Mouse (Mus musculus): ENCODE measurements around the gene Rtn1. TPM values are rescaled to one million over a fixed set of nuclear protein-coding genes. Genes with fewer than 3 reads are reported as not detected.

The Rtn1 gene
- polyA plus RNA-seq, 1 experiment from 2014 or later = 12.8 TPM

DNA sequence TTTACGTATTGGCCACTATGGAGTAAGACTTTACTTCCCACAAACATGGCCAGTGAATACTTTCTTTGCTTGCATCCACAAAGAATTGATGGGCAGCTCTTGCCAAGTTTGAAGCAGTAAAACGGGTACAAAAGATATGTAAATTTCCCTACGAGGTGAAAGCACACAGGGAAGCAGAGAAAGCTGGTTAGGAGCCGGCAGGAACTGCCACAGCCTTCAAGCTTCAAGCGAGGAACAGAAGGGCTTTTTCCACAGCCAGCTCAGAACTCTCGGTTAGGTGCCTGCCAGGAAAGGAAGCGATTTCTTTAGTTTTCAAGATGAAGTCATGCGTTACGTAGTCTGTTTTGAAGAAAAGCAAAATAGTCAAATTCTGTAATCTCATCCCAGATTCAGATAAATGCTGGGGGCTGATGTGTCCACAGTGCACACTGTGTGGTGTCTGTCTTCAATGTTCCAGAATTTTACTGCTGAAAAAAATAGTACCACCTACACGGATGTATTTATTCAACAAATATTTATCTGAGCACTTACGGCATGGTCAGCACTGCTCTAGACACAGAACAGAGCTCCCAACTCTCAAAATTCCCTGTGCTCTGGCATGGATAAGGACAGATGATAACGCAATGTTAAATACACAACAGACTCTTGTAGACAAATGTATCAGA is 169.5 kb downstream of the Rtn1 start:
- no peak for ATAC-seq (ENCODE audit: insufficient number of reproducible peaks, insufficient read depth, low FRiP score, low TSS enrichment, low read depth)
- Histone ChIP-seq H3K4me1 (replicated peaks) (no peaks in the 10 kb centered on the region), H3K36me3 (no peaks in the 10 kb centered on the region), H3K27me3 (peaks cover 37% of the 10 kb centered on the region), H3K9ac (replicated peaks) (no peak overlapping the region), H3K27ac (no peak overlapping the region), H3K4me3 (replicated peaks) (no peak overlapping the region), H3K9me3 (no peaks in the 10 kb centered on the region), H3K4me2 (no peak overlapping the region)
- WGBS = 65% methylated on average over 12 of the region's 12 CpGs

DNA sequence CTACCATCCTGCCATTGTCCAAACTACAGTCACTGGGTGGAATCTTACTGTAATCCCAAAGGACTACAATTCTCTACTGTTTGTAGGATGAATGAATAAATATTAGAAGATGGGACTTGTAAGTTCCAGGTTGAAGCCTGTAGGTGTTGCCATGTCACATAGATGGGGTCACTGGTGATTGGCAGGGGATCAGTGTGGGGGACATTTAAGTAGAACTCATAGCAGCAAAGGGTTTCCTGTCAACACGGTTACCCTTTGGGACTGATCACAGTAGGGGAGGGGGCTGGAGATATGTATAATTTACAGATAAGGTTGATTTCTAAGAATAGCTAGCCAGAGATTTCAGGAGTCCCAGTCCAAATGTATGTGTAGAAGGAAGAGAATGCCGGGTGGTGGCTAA is 171.6 kb downstream of the Rtn1 start:
- ATAC-seq (ENCODE audit: insufficient number of reproducible peaks, insufficient read depth, low FRiP score, low TSS enrichment, low read depth) = no peak
- no peak overlapping the region; the same call in 1 of the 2 replicates for H3K4me3 ChIP-seq (replicated peaks)

DNA sequence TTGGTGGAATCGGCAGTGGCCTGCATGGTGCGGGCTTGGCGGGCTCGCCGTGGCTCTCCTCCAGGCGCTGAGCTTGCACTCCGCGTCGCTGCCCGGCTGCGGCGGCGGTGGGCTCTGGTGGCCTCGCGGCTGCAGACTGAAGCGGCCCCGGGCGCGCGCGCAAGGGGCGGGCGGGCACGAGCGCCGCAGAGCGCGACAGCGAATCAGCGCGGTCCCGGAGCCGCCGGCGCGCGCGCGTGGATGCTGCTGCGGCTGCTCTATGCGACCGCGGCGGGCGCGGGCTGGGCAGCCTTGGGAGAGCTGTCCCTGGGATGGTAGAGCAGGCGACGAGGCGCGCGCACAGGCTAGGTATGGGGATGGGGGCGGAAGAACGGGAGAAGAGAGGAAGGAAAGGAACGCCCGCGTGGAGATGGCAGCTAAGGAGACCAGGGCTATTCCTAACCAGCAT is 172.3 kb downstream of the Rtn1 start:
- peak overlapping the region; percentile 49 for H3K4me3 ChIP-seq (replicated peaks)
- H3K4me1 ChIP-seq (replicated peaks) = no peaks in the 10 kb centered on the region
- H3K27ac ChIP-seq = no peak overlapping the region
- peak; percentile 92 for ATAC-seq (ENCODE audit: insufficient number of reproducible peaks, insufficient read depth, low FRiP score, low TSS enrichment, low read depth)
- H3K4me2 ChIP-seq = peak overlapping the region; percentile 81
- H3K27me3 ChIP-seq = peaks cover 41% of the 10 kb centered on the region
- no peaks in the 10 kb centered on the region for H3K36me3 ChIP-seq
- H3K9me3 ChIP-seq = no peaks in the 10 kb centered on the region
- H3K9ac ChIP-seq (replicated peaks) = peak overlapping the region; percentile 55
- under 1% methylated on average over 56 of the region's 56 CpGs for WGBS

More for the DNA sequence above, 171.6 kb downstream of the Rtn1 start:
- Histone ChIP-seq H3K9ac (replicated peaks) (no peak overlapping the region), H3K4me2 (peak overlapping the region; percentile 81), H3K9me3 (no peaks in the 10 kb centered on the region), H3K4me1 (replicated peaks) (no peaks in the 10 kb centered on the region), H3K36me3 (no peaks in the 10 kb centered on the region), H3K27ac (no peak overlapping the region), H3K27me3 (peaks cover 41% of the 10 kb centered on the region)
- 84% methylated on average over 2 of the region's 2 CpGs for WGBS

DNA sequence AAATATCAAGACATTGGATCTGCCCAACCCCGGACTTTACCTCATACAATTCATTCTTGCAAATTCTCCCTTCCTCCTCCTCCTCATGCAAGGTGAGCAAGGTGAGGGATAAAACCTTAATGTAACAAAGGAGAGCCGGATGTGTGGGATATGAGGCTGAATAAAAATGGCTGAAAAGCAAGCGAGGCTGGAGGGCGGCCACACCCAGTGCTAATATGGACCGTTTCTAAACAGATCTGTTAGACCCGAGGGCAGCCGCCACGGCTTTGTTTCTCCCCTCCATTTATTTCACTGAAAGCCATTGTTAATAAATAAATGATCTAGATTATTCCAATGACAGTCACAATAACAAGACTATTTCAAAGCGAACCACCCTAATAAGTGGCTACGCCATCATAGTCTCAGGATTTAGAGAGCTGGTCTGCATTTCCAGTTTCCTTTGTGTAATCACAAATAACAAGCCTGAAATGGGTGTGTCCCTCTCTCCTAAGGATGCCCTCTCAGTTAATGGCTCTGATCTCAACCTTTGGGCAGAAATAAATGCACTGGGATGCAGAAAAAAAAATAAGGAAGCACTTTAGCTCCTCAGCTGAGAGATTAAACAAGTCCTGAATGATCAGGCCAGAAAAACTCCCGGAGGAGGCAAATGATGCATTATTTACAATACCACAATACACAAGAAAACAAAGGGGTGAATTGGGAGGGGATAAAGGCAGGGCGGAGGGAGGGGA is 173.1 kb downstream of the Rtn1 start:
- H3K27ac ChIP-seq = no peak overlapping the region
- H3K9ac ChIP-seq (replicated peaks) = peak overlapping the region; percentile 55
- no peak for ATAC-seq (ENCODE audit: insufficient number of reproducible peaks, insufficient read depth, low FRiP score, low TSS enrichment, low read depth)
- no peaks in the 10 kb centered on the region for H3K9me3 ChIP-seq
- no peaks in the 10 kb centered on the region for H3K4me1 ChIP-seq (replicated peaks)
- H3K4me2 ChIP-seq = peak overlapping the region; percentile 81
- H3K4me3 ChIP-seq (replicated peaks) = peak overlapping the region; percentile 49
- H3K36me3 ChIP-seq = no peaks in the 10 kb centered on the region
- 57% methylated on average over 12 of the region's 12 CpGs for WGBS
- H3K27me3 ChIP-seq = peaks cover 41% of the 10 kb centered on the region

DNA sequence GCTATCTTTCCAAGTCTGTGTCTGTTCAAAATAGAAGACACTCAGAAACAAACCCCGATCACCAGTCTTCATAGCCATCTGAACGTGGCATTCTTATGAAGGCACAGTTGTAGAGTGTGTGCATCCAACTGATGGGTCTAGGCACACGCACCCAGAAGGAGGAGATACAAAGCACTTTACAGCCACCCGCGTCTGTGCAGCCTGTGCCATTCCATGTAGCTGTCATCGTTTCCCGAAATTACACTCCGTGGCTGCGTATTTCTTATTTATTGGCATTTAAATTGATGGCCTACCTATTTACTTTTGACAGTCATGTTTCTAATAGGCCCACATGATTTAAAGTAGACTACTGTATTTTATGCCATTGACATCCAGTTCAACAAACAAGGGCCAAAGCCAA is 173.9 kb downstream of the Rtn1 start:
- Histone ChIP-seq H3K36me3 (no peaks in the 10 kb centered on the region), H3K4me2 (no peak overlapping the region), H3K27me3 (peaks cover 41% of the 10 kb centered on the region), H3K27ac (no peak overlapping the region), H3K9me3 (no peaks in the 10 kb centered on the region), H3K4me1 (replicated peaks) (no peaks in the 10 kb centered on the region), H3K9ac (replicated peaks) (no peak overlapping the region), H3K4me3 (replicated peaks) (no peak overlapping the region)
- ATAC-seq (ENCODE audit: insufficient number of reproducible peaks, insufficient read depth, low FRiP score, low TSS enrichment, low read depth) = no peak
- 87% methylated on average over 9 of the region's 9 CpGs for WGBS

DNA sequence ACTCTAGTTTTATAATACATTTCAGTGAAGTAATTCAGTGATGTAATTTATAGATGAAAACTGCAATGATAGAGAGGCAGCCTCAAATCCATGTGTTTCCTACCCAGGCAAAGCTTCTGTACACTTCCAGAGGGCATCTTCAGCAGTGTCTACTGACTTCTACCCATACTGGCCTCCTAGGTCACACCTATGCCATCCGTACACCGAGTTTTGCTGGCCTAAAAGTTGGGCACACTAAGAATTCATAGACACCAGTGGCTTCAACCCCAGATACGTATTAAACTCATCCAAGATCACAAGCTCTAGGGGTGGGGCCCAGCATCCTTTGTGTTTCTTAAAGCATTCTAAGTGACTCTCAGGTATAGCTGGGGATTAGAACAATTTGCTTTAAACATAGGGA is 174.7 kb downstream of the Rtn1 start:
- Histone ChIP-seq H3K36me3 (no peaks in the 10 kb centered on the region), H3K4me1 (replicated peaks) (no peaks in the 10 kb centered on the region), H3K4me3 (replicated peaks) (no peak overlapping the region), H3K9ac (replicated peaks) (no peak overlapping the region), H3K9me3 (no peaks in the 10 kb centered on the region), H3K27ac (no peak overlapping the region), H3K27me3 (peaks cover 41% of the 10 kb centered on the region), H3K4me2 (no peak overlapping the region)
- ATAC-seq (ENCODE audit: insufficient number of reproducible peaks, insufficient read depth, low FRiP score, low TSS enrichment, low read depth) = no peak
- 87% methylated on average over 3 of the region's 3 CpGs for WGBS

DNA sequence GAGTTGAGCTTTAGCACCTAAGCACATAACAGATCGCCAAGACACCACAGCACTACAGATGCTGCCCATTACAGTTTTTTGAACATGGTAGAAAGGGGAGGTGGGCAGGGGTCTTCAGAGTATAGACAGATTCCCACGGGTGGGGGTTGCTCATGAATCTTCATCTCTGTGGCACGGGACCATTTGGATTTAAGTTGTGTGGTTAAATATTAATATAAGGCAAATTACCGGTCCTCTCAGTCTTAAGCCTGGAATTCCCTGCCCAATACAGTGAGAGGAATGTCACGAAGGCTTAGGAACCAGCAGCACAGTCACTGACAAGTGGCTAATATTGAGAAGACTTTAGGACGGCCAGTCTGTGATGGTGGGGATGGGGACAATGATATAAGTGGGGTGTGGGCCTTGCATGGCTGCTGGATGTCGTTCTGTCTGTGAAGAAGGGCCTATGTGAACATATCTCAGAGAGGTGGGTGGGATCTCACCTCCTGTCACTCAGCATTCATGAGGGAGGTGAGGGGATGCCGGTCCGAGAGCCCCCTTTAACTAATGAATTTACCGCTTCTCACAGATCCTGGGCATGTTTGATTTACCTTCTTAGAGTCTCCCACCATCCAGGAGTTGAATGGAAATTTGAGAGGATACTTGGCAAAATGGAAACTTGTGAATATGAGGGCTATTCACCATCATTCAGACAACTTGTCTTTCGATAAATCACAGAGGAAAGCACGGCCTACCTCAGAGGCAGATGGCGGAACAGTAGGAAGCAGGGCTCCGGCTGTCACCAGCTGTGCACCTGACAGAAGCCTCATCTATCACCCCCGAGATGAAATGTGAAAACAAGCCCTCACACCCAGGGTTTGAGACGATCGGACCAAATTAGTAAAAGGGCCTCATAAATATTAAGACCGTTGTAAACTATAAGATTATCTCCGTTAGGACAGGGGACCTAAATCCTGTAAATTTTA is 175.7 kb downstream of the Rtn1 start:
- no peak for ATAC-seq (ENCODE audit: insufficient number of reproducible peaks, insufficient read depth, low FRiP score, low TSS enrichment, low read depth)
- Histone ChIP-seq H3K4me3 (replicated peaks) (no peak overlapping the region), H3K4me1 (replicated peaks) (no peaks in the 10 kb centered on the region), H3K27me3 (peaks cover 32% of the 10 kb centered on the region), H3K27ac (no peak overlapping the region), H3K9ac (replicated peaks) (no peak overlapping the region), H3K9me3 (no peaks in the 10 kb centered on the region), H3K4me2 (no peak overlapping the region), H3K36me3 (no peaks in the 10 kb centered on the region)
- WGBS = 83% methylated on average over 19 of the region's 19 CpGs

DNA sequence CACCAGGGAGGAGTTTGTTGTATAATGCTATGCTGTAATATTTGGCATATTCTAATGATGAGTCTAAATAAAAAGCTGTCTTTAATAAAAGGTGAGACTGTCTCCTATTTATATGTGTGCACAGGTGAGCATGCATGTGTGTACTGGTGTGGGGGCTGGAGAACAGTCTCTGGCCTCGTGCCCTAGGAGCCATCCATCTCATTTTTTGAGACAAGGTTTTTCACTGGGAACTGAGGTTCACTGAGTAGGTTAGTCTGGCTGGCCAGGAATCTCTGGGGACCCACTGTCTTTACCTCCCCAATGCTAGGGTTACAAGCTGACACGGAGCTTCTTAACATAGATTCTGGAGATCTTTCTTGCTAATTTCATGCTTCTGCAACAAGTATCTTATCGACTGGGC is 176.7 kb downstream of the Rtn1 start:
- H3K9me3 ChIP-seq = no peaks in the 10 kb centered on the region
- H3K36me3 ChIP-seq = no peaks in the 10 kb centered on the region
- no peak overlapping the region for H3K4me3 ChIP-seq (replicated peaks)
- H3K4me2 ChIP-seq = no peak overlapping the region
- ATAC-seq (ENCODE audit: insufficient number of reproducible peaks, insufficient read depth, low FRiP score, low TSS enrichment, low read depth) = no peak
- no peak overlapping the region for H3K9ac ChIP-seq (replicated peaks)
- no peak overlapping the region for H3K27ac ChIP-seq
- no peaks in the 10 kb centered on the region for H3K4me1 ChIP-seq (replicated peaks)
- H3K27me3 ChIP-seq = peaks cover 22% of the 10 kb centered on the region
- WGBS = 81% methylated on average over 3 of the region's 3 CpGs

DNA sequence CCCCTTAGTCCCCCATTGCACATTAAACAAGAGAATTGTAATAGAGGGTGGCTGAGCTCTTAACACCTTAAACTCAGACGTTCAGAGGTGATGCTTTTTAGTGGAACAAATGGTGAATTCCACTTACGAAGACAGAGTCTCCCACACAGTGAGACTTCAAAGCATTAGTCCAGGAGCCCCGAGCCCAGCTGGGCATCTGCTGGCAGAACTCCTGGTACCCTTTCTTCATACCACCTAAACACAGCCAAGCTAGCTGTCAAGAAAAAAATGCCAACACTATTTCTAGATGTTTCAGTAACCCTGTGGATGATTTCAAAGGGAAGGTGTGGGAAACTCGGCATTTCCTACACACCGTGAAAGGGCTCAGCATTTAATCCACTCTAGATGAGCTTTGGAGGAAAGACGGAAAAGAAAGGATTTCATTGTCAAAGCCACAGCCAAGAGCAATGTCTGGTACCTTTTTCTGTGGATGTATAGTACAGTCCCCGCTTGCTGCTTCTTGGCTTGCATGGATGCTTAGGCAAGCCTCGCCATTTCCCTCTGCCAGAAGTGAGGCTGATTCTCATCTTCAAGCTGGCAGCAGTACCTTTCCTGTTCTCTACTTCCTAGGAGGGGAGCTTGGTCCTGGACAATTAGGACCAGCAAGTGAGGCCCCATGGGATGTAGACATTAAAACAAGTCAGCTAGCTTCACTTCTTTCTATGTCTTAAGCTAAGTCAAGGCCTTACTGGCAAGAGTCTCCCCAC is 179.2 kb downstream of the Rtn1 start:
- 68% methylated on average over 8 of the region's 8 CpGs for WGBS
- H3K27me3 ChIP-seq = peaks cover 3% of the 10 kb centered on the region; the same call in 1 of the 2 replicates
- H3K4me3 ChIP-seq (replicated peaks) = no peak overlapping the region
- no peaks in the 10 kb centered on the region for H3K4me1 ChIP-seq (replicated peaks)
- H3K27ac ChIP-seq = no peak overlapping the region
- no peak overlapping the region for H3K4me2 ChIP-seq
- no peak for ATAC-seq (ENCODE audit: insufficient number of reproducible peaks, insufficient read depth, low FRiP score, low TSS enrichment, low read depth)
- H3K9me3 ChIP-seq = no peaks in the 10 kb centered on the region
- H3K9ac ChIP-seq (replicated peaks) = no peak overlapping the region
- no peaks in the 10 kb centered on the region for H3K36me3 ChIP-seq

DNA sequence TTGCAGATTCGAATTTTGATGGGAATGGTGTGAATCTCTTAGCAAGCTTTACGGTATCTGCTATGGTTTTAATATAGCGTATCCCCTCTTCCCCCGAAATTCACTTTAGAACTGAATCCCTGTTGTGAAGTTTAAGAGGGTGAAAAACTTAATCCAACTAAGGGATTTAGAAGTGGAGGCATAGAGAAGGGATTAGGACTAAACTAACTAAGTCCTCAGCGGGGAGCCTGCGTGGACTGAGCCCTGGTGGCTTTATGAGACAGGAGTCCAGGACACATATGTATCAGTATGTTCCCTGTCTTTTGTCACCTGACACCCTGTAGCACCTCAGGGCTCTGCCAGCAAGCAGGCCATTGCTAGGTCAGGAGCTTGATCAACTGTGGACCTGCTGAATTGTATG is 181.1 kb downstream of the Rtn1 start:
- Histone ChIP-seq H3K27me3 (no peaks in the 10 kb centered on the region; the same call in 1 of the 2 replicates), H3K4me3 (replicated peaks) (no peak overlapping the region), H3K27ac (no peak overlapping the region), H3K4me2 (no peak overlapping the region), H3K9ac (replicated peaks) (no peak overlapping the region), H3K4me1 (replicated peaks) (no peaks in the 10 kb centered on the region), H3K36me3 (no peaks in the 10 kb centered on the region), H3K9me3 (no peaks in the 10 kb centered on the region)
- ATAC-seq (ENCODE audit: insufficient number of reproducible peaks, insufficient read depth, low FRiP score, low TSS enrichment, low read depth) = no peak
- WGBS = 85% methylated on average over 6 of the region's 6 CpGs

Data from limb, embryonic 12.5 days (tissue).